Mouse (Mus musculus) limb, embryonic 12.5 days (tissue): ENCODE measurements around the gene Thtpa. TPM values are rescaled to one million over a fixed set of nuclear protein-coding genes. Genes with fewer than 3 reads are reported as not detected.

Source experiments
- polyA plus RNA-seq: library from polyadenylated mRNA; unstranded; fragments of >200 nt; fragmentation: Nextera tagmentation; extraction: Ambion mirVana; gene quantifications from 2 replicates; pipeline ENCODE4 v1.2.1, GENCODE M21; 2016

Gene Thtpa
- polyA plus RNA-seq, 1 experiment from 2014 or later = 24.0 TPM

Other genes with a start within 250 kb of the Thtpa start
- gene Homez, start 223.8 kb upstream of the Thtpa start, polyA plus RNA-seq = 14.2 and 15.9 TPM in 2 replicates
- 0.74 TPM in 1 of 2 replicates, not detected in the other for gene Ppp1r3e, start 217.2 kb upstream of the Thtpa start, polyA plus RNA-seq
- gene Bcl2l2, start 211.4 kb upstream of the Thtpa start, polyA plus RNA-seq = 2.4 and 3.3 TPM in 2 replicates
- gene Gm20521, start 211.3 kb upstream of the Thtpa start, polyA plus RNA-seq = not detected in 2 replicates
- 183 and 200 TPM in 2 replicates for gene Pabpn1, start 202.3 kb upstream of the Thtpa start, polyA plus RNA-seq
- 98.2 and 102 TPM in 2 replicates for gene Slc22a17, start 181.7 kb upstream of the Thtpa start, polyA plus RNA-seq
- gene Efs, start 168.7 kb upstream of the Thtpa start, polyA plus RNA-seq = 44.5 and 52.7 TPM in 2 replicates
- not detected in 2 replicates for gene Il25, start 162.1 kb upstream of the Thtpa start, polyA plus RNA-seq
- gene Cmtm5, start 158.5 kb upstream of the Thtpa start, polyA plus RNA-seq = 5.5 and 8.4 TPM in 2 replicates
- 1.8 and 3.3 TPM in 2 replicates for gene Myh6, start 127.9 kb upstream of the Thtpa start, polyA plus RNA-seq
- not detected in 2 replicates for gene Gm17428, start 117.9 kb upstream of the Thtpa start, polyA plus RNA-seq
- 9.3 and 10.5 TPM in 2 replicates for gene Myh7, start 100.2 kb upstream of the Thtpa start, polyA plus RNA-seq
- 84.3 and 85.3 TPM in 2 replicates for gene Ngdn, start 79.3 kb upstream of the Thtpa start, polyA plus RNA-seq
- gene Zfhx2, start 2.5 kb upstream of the Thtpa start, polyA plus RNA-seq = 6.9 and 7.0 TPM in 2 replicates
- 10.7 and 13.7 TPM in 2 replicates for gene Ap1g2, start 11.8 kb downstream of the Thtpa start, polyA plus RNA-seq
- gene Jph4, start 22.2 kb downstream of the Thtpa start, polyA plus RNA-seq = 0.69 and 0.78 TPM in 2 replicates
- 0.33 and 0.42 TPM in 2 replicates for gene Dhrs2, start 127.2 kb downstream of the Thtpa start, polyA plus RNA-seq